Mouse (Mus musculus) hindbrain, embryonic 14.5 days (tissue): ENCODE data around the gene Rnf130. TPM values are rescaled to one million over a fixed set of nuclear protein-coding genes. Genes with fewer than 3 reads are reported as not detected.

Experiments used
- ATAC-seq: fragments of 200-750 bp; cut with Nextera tagmentation; 2 replicates; pipeline ENCODE4 v1.8.0; 2017; ENCODE audit warnings: moderate number of reproducible peaks, mild to moderate bottlenecking, moderate TSS enrichment, moderate library complexity; ENCODE audit not compliant: low FRiP score
- DNase-seq: peaks from one replicate; pipeline ENCODE4 v3.0.0-alpha.2; 2015; ENCODE audit warnings: low spot score
- H3K27ac ChIP-seq: fragments of 300-500 bp; sonication (generic); 2 replicates; pipeline ENCODE4 v1.5.1; 2014; ENCODE audit warnings: mild to moderate bottlenecking, moderate library complexity
- H3K27me3 ChIP-seq: fragments of 300-500 bp; sonication (generic); 2 replicates; pipeline ENCODE4 v1.6.1; 2014; ENCODE audit warnings: mild to moderate bottlenecking, low read length, mixed read lengths; ENCODE audit not compliant: control insufficient read depth, insufficient read depth
- H3K36me3 ChIP-seq: fragments of 300-500 bp; sonication (generic); replicated peaks from 2 replicates; pipeline ENCODE4 v1.6.1; 2014; ENCODE audit not compliant: control insufficient read depth, insufficient read depth
- H3K4me1 ChIP-seq: fragments of 300-500 bp; sonication (generic); replicated peaks from 2 replicates; pipeline ENCODE4 v1.6.1; 2014; ENCODE audit warnings: antibody characterized with exemption, low read length, mixed read lengths; ENCODE audit not compliant: control insufficient read depth, insufficient read depth
- H3K4me2 ChIP-seq: fragments of 300-500 bp; sonication (generic); replicated peaks from 2 replicates; pipeline ENCODE4 v1.6.1; 2014; ENCODE audit warnings: mild to moderate bottlenecking, moderate library complexity
- H3K4me3 ChIP-seq: fragments of 300-500 bp; sonication (generic); replicated peaks from 2 replicates; pipeline ENCODE4 v1.5.1; 2014; ENCODE audit warnings: mild to moderate bottlenecking, low read length
- H3K9ac ChIP-seq: fragments of 300-500 bp; sonication (generic); 2 replicates; pipeline ENCODE4 v1.6.1; 2014
- H3K9me3 ChIP-seq: fragments of 300-500 bp; sonication (generic); 2 replicates; pipeline ENCODE4 v1.6.1; 2016; ENCODE audit warnings: low read length; ENCODE audit not compliant: control insufficient read depth
- WGBS: fragments of 180-500 bp; shearing (Covaris S2); extraction: QIAGEN DNeasy Blood & Tissue Kit; methylation state at CpG from one replicate; pipeline ENCODE4 v1.1.7; 2014; 5-methylcytosine and 5-hydroxymethylcytosine counted together
- polyA plus RNA-seq: library from polyadenylated mRNA; unstranded; fragments of >200 nt; fragmentation: Nextera tagmentation; extraction: Ambion mirVana; gene quantifications from 2 replicates; pipeline ENCODE4 v1.2.1, GENCODE M21; 2014

Rnf130 gene
- polyA plus RNA-seq, 1 experiment from 2014 or later: 72.0 TPM

- no peaks in the 10 kb centered on the region for H3K9me3 ChIP-seq
- no peak overlapping the region for H3K4me2 ChIP-seq
- no peaks in the 10 kb centered on the region for H3K27me3 ChIP-seq
- no peaks in the 10 kb centered on the region for H3K4me1 ChIP-seq
- WGBS: 20% methylated on average over 10 of the region's 10 CpGs
- H3K36me3 ChIP-seq: no peaks in the 10 kb centered on the region
- peak; percentile 72 for DNase-seq
- ATAC-seq: no peak
- H3K27ac ChIP-seq: no peak overlapping the region
- no peak overlapping the region for H3K9ac ChIP-seq
- no peak overlapping the region for H3K4me3 ChIP-seq
Measured at GRCm38 (mm10) chr11:49986277-49987036, 38.7 kb upstream of the Rnf130 start.

GRCm38 (mm10) chr11:49994536-49994935, 30.6 kb upstream of the Rnf130 start:
- DNase-seq: no peak
- H3K27ac ChIP-seq: no peak overlapping the region
- no peaks in the 10 kb centered on the region for H3K4me1 ChIP-seq
- H3K27me3 ChIP-seq: no peaks in the 10 kb centered on the region
- H3K4me3 ChIP-seq: no peak overlapping the region
- 86% methylated on average over 2 of the region's 2 CpGs for WGBS
- H3K9ac ChIP-seq: no peak overlapping the region
- ATAC-seq: no peak
- H3K36me3 ChIP-seq: no peaks in the 10 kb centered on the region
- no peak overlapping the region for H3K4me2 ChIP-seq
- no peaks in the 10 kb centered on the region for H3K9me3 ChIP-seq

- ATAC-seq (no peak), DNase-seq (no peak)
- Histone ChIP-seq H3K27me3 (no peaks in the 10 kb centered on the region), H3K4me1 (no peaks in the 10 kb centered on the region), H3K9me3 (no peaks in the 10 kb centered on the region), H3K36me3 (no peaks in the 10 kb centered on the region), H3K4me3 (no peak overlapping the region), H3K9ac (no peak overlapping the region), H3K27ac (no peak overlapping the region), H3K4me2 (no peak overlapping the region)
- 84% methylated on average over 4 of the region's 4 CpGs for WGBS
Measured at GRCm38 (mm10) chr11:49996398-49996797, 28.7 kb upstream of the Rnf130 start.

GRCm38 (mm10) chr11:49997321-49997720, 27.8 kb upstream of the Rnf130 start:
- H3K4me2 ChIP-seq: no peak overlapping the region
- H3K4me1 ChIP-seq: no peaks in the 10 kb centered on the region
- ATAC-seq: no peak
- no peak overlapping the region for H3K27ac ChIP-seq
- H3K9me3 ChIP-seq: no peaks in the 10 kb centered on the region
- no peak overlapping the region for H3K4me3 ChIP-seq
- no peak overlapping the region for H3K9ac ChIP-seq
- no peaks in the 10 kb centered on the region for H3K36me3 ChIP-seq
- no peak for DNase-seq
- no peaks in the 10 kb centered on the region for H3K27me3 ChIP-seq
- 83% methylated on average over 5 of the region's 5 CpGs for WGBS

- Histone ChIP-seq H3K36me3 (no peaks in the 10 kb centered on the region), H3K27me3 (no peaks in the 10 kb centered on the region), H3K27ac (no peak overlapping the region), H3K4me2 (no peak overlapping the region), H3K4me3 (no peak overlapping the region), H3K4me1 (no peaks in the 10 kb centered on the region), H3K9ac (no peak overlapping the region), H3K9me3 (no peaks in the 10 kb centered on the region)
- 92% methylated on average over 4 of the region's 4 CpGs for WGBS
- no peak for DNase-seq
- ATAC-seq: no peak
Measured at GRCm38 (mm10) chr11:50002853-50003252, 22.3 kb upstream of the Rnf130 start.

GRCm38 (mm10) chr11:50007776-50008175, 17.4 kb upstream of the Rnf130 start:
- H3K27ac ChIP-seq: no peak overlapping the region
- no peak overlapping the region for H3K4me3 ChIP-seq
- H3K36me3 ChIP-seq: no peaks in the 10 kb centered on the region
- H3K4me1 ChIP-seq: no peaks in the 10 kb centered on the region
- DNase-seq (no peak), ATAC-seq (no peak)
- no peak overlapping the region for H3K9ac ChIP-seq
- H3K9me3 ChIP-seq: no peaks in the 10 kb centered on the region
- WGBS: 67% methylated on average over 10 of the region's 10 CpGs
- no peak overlapping the region for H3K4me2 ChIP-seq
- no peaks in the 10 kb centered on the region for H3K27me3 ChIP-seq

GRCm38 (mm10) chr11:50008231-50008630, 16.9 kb upstream of the Rnf130 start:
- no peak for ATAC-seq
- H3K9me3 ChIP-seq: no peaks in the 10 kb centered on the region
- H3K4me2 ChIP-seq: no peak overlapping the region
- no peaks in the 10 kb centered on the region for H3K36me3 ChIP-seq
- DNase-seq: no peak
- H3K4me3 ChIP-seq: no peak overlapping the region
- no peak overlapping the region for H3K27ac ChIP-seq
- WGBS: 13% methylated on average over 5 of the region's 5 CpGs
- no peaks in the 10 kb centered on the region for H3K4me1 ChIP-seq
- H3K27me3 ChIP-seq: no peaks in the 10 kb centered on the region
- H3K9ac ChIP-seq: no peak overlapping the region

GRCm38 (mm10) chr11:50013016-50013415, 12.1 kb upstream of the Rnf130 start:
- 84% methylated on average over 6 of the region's 6 CpGs for WGBS
- Histone ChIP-seq H3K27me3 (no peaks in the 10 kb centered on the region), H3K4me3 (no peak overlapping the region), H3K4me1 (no peaks in the 10 kb centered on the region), H3K4me2 (no peak overlapping the region), H3K9me3 (no peaks in the 10 kb centered on the region), H3K27ac (no peak overlapping the region), H3K36me3 (no peaks in the 10 kb centered on the region), H3K9ac (no peak overlapping the region)
- ATAC-seq (no peak), DNase-seq (no peak)

GRCm38 (mm10) chr11:50016503-50016902, 8.6 kb upstream of the Rnf130 start:
- ATAC-seq (no peak), DNase-seq (no peak)
- no peak overlapping the region for H3K27ac ChIP-seq
- no peak overlapping the region for H3K4me3 ChIP-seq
- no peaks in the 10 kb centered on the region for H3K27me3 ChIP-seq
- H3K36me3 ChIP-seq: no peaks in the 10 kb centered on the region
- H3K4me2 ChIP-seq: no peak overlapping the region
- H3K9me3 ChIP-seq: no peaks in the 10 kb centered on the region
- H3K4me1 ChIP-seq: no peaks in the 10 kb centered on the region
- 90% methylated on average over 5 of the region's 5 CpGs for WGBS
- H3K9ac ChIP-seq: no peak overlapping the region

- Histone ChIP-seq H3K27ac (no peak overlapping the region), H3K4me2 (no peak overlapping the region), H3K9ac (no peak overlapping the region), H3K4me3 (no peak overlapping the region), H3K36me3 (no peaks in the 10 kb centered on the region), H3K4me1 (no peaks in the 10 kb centered on the region), H3K27me3 (no peaks in the 10 kb centered on the region), H3K9me3 (no peaks in the 10 kb centered on the region)
- DNase-seq (no peak), ATAC-seq (no peak)
- 87% methylated on average over 7 of the region's 7 CpGs for WGBS
Measured at GRCm38 (mm10) chr11:50017511-50017910, 7.6 kb upstream of the Rnf130 start.
